8 mouse cellular contexts compared by ENCODE assay signal in the genomic region with DNA sequence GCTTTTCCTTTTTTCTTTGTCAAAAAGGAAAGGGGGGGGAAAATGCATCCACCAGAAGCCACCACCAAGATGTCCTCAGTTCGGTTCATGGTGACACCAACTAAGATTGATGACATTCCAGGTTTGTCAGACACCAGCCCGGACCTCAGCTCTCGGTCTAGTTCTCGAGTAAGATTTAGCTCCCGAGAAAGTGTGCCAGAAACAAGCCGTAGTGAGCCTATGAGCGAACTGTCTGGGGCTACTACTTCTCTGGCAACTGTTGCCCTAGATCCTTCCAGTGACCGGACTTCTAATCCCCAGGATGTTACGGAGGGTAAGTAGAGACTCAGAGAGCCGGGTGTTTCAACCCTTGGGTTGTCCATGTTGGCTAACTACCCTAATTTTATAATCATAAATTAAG. TPM values are rescaled to one million over a fixed set of nuclear protein-coding genes. Genes with fewer than 3 reads are reported as not detected.
DNase-seq lines count a peak whose midpoint lies in the region; ATAC-seq and TF ChIP-seq lines count a peak whose summit lies in the region.

No protein-coding gene starts in this region.

- H3K4me2 ChIP-seq in hindbrain, embryonic 13.5 days: peak overlapping the region; percentile 91
- peak overlapping the region; percentile 89 for H3K4me2 ChIP-seq in stomach, embryonic 16.5 days (ENCODE audit: low read depth, low read length)

- peak overlapping the region; percentile 99 for H3K27ac ChIP-seq in gastrocnemius, adult 2 months
- no peak overlapping the region; the same call in 1 of the 2 replicates for H3K27ac ChIP-seq in hindbrain, embryonic 13.5 days
- H3K27ac ChIP-seq in stomach, embryonic 16.5 days (ENCODE audit: low read length): peak overlapping the region; percentile 34; the same call in 1 of the 2 replicates

- no peaks in the 10 kb centered on the region for H3K36me3 ChIP-seq in hindbrain, embryonic 13.5 days
- no peaks in the 10 kb centered on the region for H3K36me3 ChIP-seq in stomach, embryonic 16.5 days (ENCODE audit: control insufficient read depth, insufficient read depth, low read length)

- peak; percentile 11 for ATAC-seq in erythroid progenitor cell, adult 5-6 weeks (replicated peaks; ENCODE audit: low FRiP score, poor library complexity, severe bottlenecking)
- ATAC-seq in hindbrain, embryonic 13.5 days (ENCODE audit: low FRiP score): no peak
- ATAC-seq in stomach, embryonic 16.5 days (ENCODE audit: insufficient read depth, low FRiP score): no peak

- H3K4me1 ChIP-seq in hindbrain, embryonic 13.5 days (replicated peaks): peaks cover 61% of the 10 kb centered on the region
- H3K4me1 ChIP-seq in stomach, embryonic 16.5 days (ENCODE audit: control insufficient read depth, insufficient read depth, low read length): peaks cover 27% of the 10 kb centered on the region

- peak overlapping the region; percentile 93 for H3K4me3 ChIP-seq in gastrocnemius, adult 2 months
- H3K4me3 ChIP-seq in hindbrain, embryonic 13.5 days: peak overlapping the region; percentile 65
- H3K4me3 ChIP-seq in stomach, embryonic 16.5 days (replicated peaks; ENCODE audit: low read length): peak overlapping the region; percentile 72

- 43% methylated on average over 10 of the region's 10 CpGs for WGBS in hindbrain, embryonic 13.5 days
- WGBS in stomach, embryonic 16.5 days: 24% methylated on average over 10 of the region's 10 CpGs

- intact Hi-C loops in gastrocnemius, adult 2 months (cut with DNase I): loop anchor here (5.0 to 10.0 kb wide), 2 partner anchors 68 to 101 kb away; partner anchors contain the start of gene Emc4

- peak; percentile 58 for DNase-seq in gastrocnemius, adult 2 months
- DNase-seq in gastrocnemius, postnatal 4 days (ENCODE audit: low spot score in 2 of 2): no peak
- DNase-seq in MN1 (ENCODE audit: low spot score): peak; percentile 20
- peak; percentile 9 for DNase-seq in lung, postnatal 14 days
- DNase-seq in layer of hippocampus, postnatal 36 days: no peak

- no peak for TF ChIP-seq CTCF in gastrocnemius, adult 2 months (IDR thresholded peaks at IDR 0.05)

- H3K9me3 ChIP-seq in hindbrain, embryonic 13.5 days: no peaks in the 10 kb centered on the region
- no peaks in the 10 kb centered on the region for H3K9me3 ChIP-seq in stomach, embryonic 16.5 days (replicated peaks; ENCODE audit: control insufficient read depth, low read length)

- H3K27me3 ChIP-seq in hindbrain, embryonic 13.5 days: no peaks in the 10 kb centered on the region
- no peaks in the 10 kb centered on the region for H3K27me3 ChIP-seq in stomach, embryonic 16.5 days (ENCODE audit: control insufficient read depth, insufficient read depth, low read length)

- peak overlapping the region; percentile 87 for H3K9ac ChIP-seq in hindbrain, embryonic 13.5 days
- H3K9ac ChIP-seq in stomach, embryonic 16.5 days (ENCODE audit: low read length): peak overlapping the region; percentile 84

RNA-seq across cellular contexts. Expression of gene Gm21985, which starts 0.7 kb away (rescaled TPM):
- 1 to 10 TPM in 1 of 2 experiments, under 1 TPM in 1; 0.71 to 1.8 TPM for total RNA-seq in gastrocnemius, adult 2 months (2021)
- not detected for total RNA-seq in gastrocnemius, postnatal 4 days (2021)
- total RNA-seq in erythroid progenitor cell, adult 5-6 weeks (2015; ENCODE audit: low replicate concordance): 1.4 TPM in 1 of 2 replicates, not detected in the other
- 1.3 and 9.0 TPM in 2 replicates for total RNA-seq in erythroid progenitor cell, adult 5-6 weeks (2017; ENCODE audit: low replicate concordance)
- not detected in 2 replicates for polyA plus RNA-seq in hindbrain, embryonic 13.5 days (2015; fragmentation: Nextera tagmentation; extraction: Ambion mirVana)
- not detected in 2 replicates for polyA plus RNA-seq in stomach, embryonic 16.5 days (2015; fragmentation: Nextera tagmentation; extraction: Ambion mirVana)
- under 1 TPM; 0.73 to 0.80 TPM for total RNA-seq in layer of hippocampus, postnatal 36 days (2021)

RNA-seq across cellular contexts. Expression of gene Slc12a6, which starts 1.2 kb away (rescaled TPM):
- 10 to 100 TPM; 25.5 to 26.6 TPM for total RNA-seq in gastrocnemius, adult 2 months (2021)
- 10 to 100 TPM; 41.1 to 50.6 TPM for total RNA-seq in gastrocnemius, postnatal 4 days (2021)
- total RNA-seq in erythroid progenitor cell, adult 5-6 weeks (2015; ENCODE audit: low replicate concordance): 52.8 and 57.7 TPM in 2 replicates
- total RNA-seq in erythroid progenitor cell, adult 5-6 weeks (2017; ENCODE audit: low replicate concordance): 42.4 and 70.9 TPM in 2 replicates
- 16.5 and 17.2 TPM in 2 replicates for polyA plus RNA-seq in hindbrain, embryonic 13.5 days (2015; fragmentation: Nextera tagmentation; extraction: Ambion mirVana)
- 14.6 and 15.1 TPM in 2 replicates for polyA plus RNA-seq in stomach, embryonic 16.5 days (2015; fragmentation: Nextera tagmentation; extraction: Ambion mirVana)
- 100 to 1,000 TPM; 107 to 114 TPM for total RNA-seq in layer of hippocampus, postnatal 36 days (2021)

RNA-seq across cellular contexts. Expression of gene Nop10, which starts 5.1 kb away (rescaled TPM):
- 10 to 100 TPM; 51.6 to 64.3 TPM for total RNA-seq in gastrocnemius, adult 2 months (2021)
- 10 to 100 TPM; 51.2 to 52.0 TPM for total RNA-seq in gastrocnemius, postnatal 4 days (2021)
- 23.5 and 32.4 TPM in 2 replicates for total RNA-seq in erythroid progenitor cell, adult 5-6 weeks (2015; ENCODE audit: low replicate concordance)
- 12.3 and 16.3 TPM in 2 replicates for total RNA-seq in erythroid progenitor cell, adult 5-6 weeks (2017; ENCODE audit: low replicate concordance)
- 154 and 160 TPM in 2 replicates for polyA plus RNA-seq in hindbrain, embryonic 13.5 days (2015; fragmentation: Nextera tagmentation; extraction: Ambion mirVana)
- polyA plus RNA-seq in stomach, embryonic 16.5 days (2015; fragmentation: Nextera tagmentation; extraction: Ambion mirVana): 193 and 215 TPM in 2 replicates
- total RNA-seq in layer of hippocampus, postnatal 36 days (2021): 10 to 100 TPM; 52.2 to 54.7 TPM

RNA-seq across cellular contexts. Expression of gene Nutm1, which starts 7.7 kb away (rescaled TPM):
- total RNA-seq in gastrocnemius, adult 2 months (2021): not detected
- total RNA-seq in gastrocnemius, postnatal 4 days (2021): not detected
- total RNA-seq in erythroid progenitor cell, adult 5-6 weeks (2015; ENCODE audit: low replicate concordance): not detected in 2 replicates
- not detected in 2 replicates for total RNA-seq in erythroid progenitor cell, adult 5-6 weeks (2017; ENCODE audit: low replicate concordance)
- 0.05 TPM in 1 of 2 replicates, not detected in the other for polyA plus RNA-seq in hindbrain, embryonic 13.5 days (2015; fragmentation: Nextera tagmentation; extraction: Ambion mirVana)
- polyA plus RNA-seq in stomach, embryonic 16.5 days (2015; fragmentation: Nextera tagmentation; extraction: Ambion mirVana): 0.05 and 0.11 TPM in 2 replicates
- total RNA-seq in layer of hippocampus, postnatal 36 days (2021): not detected

RNA-seq across cellular contexts. Expression of gene Lpcat4, which starts 27.5 kb away (rescaled TPM):
- total RNA-seq in gastrocnemius, adult 2 months (2021): 1 to 10 TPM in 1 of 2 experiments, under 1 TPM in 1; 0.99 to 1.5 TPM
- 1 to 10 TPM; 5.0 to 5.5 TPM for total RNA-seq in gastrocnemius, postnatal 4 days (2021)
- total RNA-seq in erythroid progenitor cell, adult 5-6 weeks (2015; ENCODE audit: low replicate concordance): 2.5 and 5.0 TPM in 2 replicates
- total RNA-seq in erythroid progenitor cell, adult 5-6 weeks (2017; ENCODE audit: low replicate concordance): 0.39 TPM in 1 of 2 replicates, not detected in the other
- 14.9 and 15.5 TPM in 2 replicates for polyA plus RNA-seq in hindbrain, embryonic 13.5 days (2015; fragmentation: Nextera tagmentation; extraction: Ambion mirVana)
- polyA plus RNA-seq in stomach, embryonic 16.5 days (2015; fragmentation: Nextera tagmentation; extraction: Ambion mirVana): 39.7 and 54.7 TPM in 2 replicates
- 10 to 100 TPM; 76.7 to 82.7 TPM for total RNA-seq in layer of hippocampus, postnatal 36 days (2021)

Comparison
In these comparisons a context has a peak if more than half of its experiments do, and no peak if none do; other contexts are left out.
1. DNase-seq: peak in gastrocnemius, adult 2 months (single experiment), MN1 (single experiment) and lung, postnatal 14 days (single experiment); none in gastrocnemius, postnatal 4 days (0 of 2) and layer of hippocampus, postnatal 36 days (0 of 2).
2. Peak in every context shown above with its lines, with median percentiles within 50 percentile points of each other: H3K4me3 ChIP-seq.